Mouse (Mus musculus): ENCODE data around the gene Txnrd2. TPM values are rescaled to one million over a fixed set of nuclear protein-coding genes. Genes with fewer than 3 reads are reported as not detected.

The Txnrd2 gene
- total RNA-seq, 2 experiments from 2014 or later: 29.9 to 34.6 TPM

GRCm38 (mm10) chr16:18523563-18524245 is 97.5 kb downstream of the Txnrd2 start:
- DNase-seq: peak; percentile 44 to 72
- intact Hi-C loops (cut with DNase I): no loop called here

DNA sequence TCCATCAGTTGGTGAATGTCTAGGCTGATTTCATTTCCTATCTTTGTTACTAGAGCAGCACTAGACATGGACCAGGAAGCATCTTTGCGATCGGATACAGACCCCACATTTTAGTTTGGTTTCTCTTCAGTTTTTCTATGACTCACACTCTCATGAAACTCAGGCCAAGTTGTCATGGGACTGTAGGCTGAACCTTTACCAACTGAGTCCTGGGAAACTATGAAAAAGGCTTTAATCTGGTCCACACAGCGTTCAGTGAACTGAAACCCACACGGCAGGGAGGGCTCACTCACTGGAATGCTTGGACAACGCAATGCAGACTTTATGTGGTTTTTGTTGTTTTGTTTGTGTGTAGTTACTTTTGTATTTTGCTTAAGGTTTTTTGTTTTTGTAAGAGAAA is 102.5 kb downstream of the Txnrd2 start:
- intact Hi-C loops (cut with DNase I): no loop called here

More for the DNA sequence above, 102.5 kb downstream of the Txnrd2 start:
- DNase-seq: no peak

Other genes starting within 250 kb of the Txnrd2 start
- not detected for gene Ccdc188, start 208.5 kb upstream of the Txnrd2 start, total RNA-seq (2021)
- gene Zdhhc8, start 191.2 kb upstream of the Txnrd2 start, total RNA-seq (2021): 10 to 100 TPM; 26.4 to 29.6 TPM
- gene Trmt2a, start 177.7 kb upstream of the Txnrd2 start, total RNA-seq (2021): 10 to 100 TPM; 21.8 to 24.9 TPM
- 10 to 100 TPM; 43.6 to 52.4 TPM for gene Ranbp1, start 177.7 kb upstream of the Txnrd2 start, total RNA-seq (2021)
- not detected for gene Gm49776, start 168.1 kb upstream of the Txnrd2 start, total RNA-seq (2021)
- 10 to 100 TPM; 19.2 to 21.9 TPM for gene Dgcr8, start 137.1 kb upstream of the Txnrd2 start, total RNA-seq (2021)
- 10 to 100 TPM; 91.6 to 98.4 TPM for gene Tango2, start 78.3 kb upstream of the Txnrd2 start, total RNA-seq (2021)
- 10 to 100 TPM; 17.9 to 21.6 TPM for gene Arvcf, start 78.2 kb upstream of the Txnrd2 start, total RNA-seq (2021)
- 100 to 1,000 TPM; 119 to 127 TPM for gene Comt, start 468 bp downstream of the Txnrd2 start, total RNA-seq (2021)
- 1 to 10 TPM; 4.5 to 6.4 TPM for gene Gnb1l, start 72.3 kb downstream of the Txnrd2 start, total RNA-seq (2021)
- gene Rtl10, start 72.5 kb downstream of the Txnrd2 start, total RNA-seq (2021): 1 to 10 TPM; 2.5 to 4.3 TPM
- under 1 TPM; 0.48 to 0.76 TPM for gene Tbx1, start 164.3 kb downstream of the Txnrd2 start, total RNA-seq (2021)
- gene Gp1bb, start 196.0 kb downstream of the Txnrd2 start, total RNA-seq (2021): under 1 TPM in 1 of 2 experiments, not detected in 1; 0.29 TPM
- gene Gm49601, start 200.0 kb downstream of the Txnrd2 start, total RNA-seq (2021): 1 to 10 TPM; 2.8 to 4.0 TPM
- 1 to 10 TPM; 6.7 to 7.6 TPM for gene Sept5, start 203.6 kb downstream of the Txnrd2 start, total RNA-seq (2021)

Measured in heart, postnatal 14 days (tissue).